Mouse (Mus musculus) heart, embryonic 14.5 days (tissue): Measurements from ENCODE around the gene S100a4. TPM values are rescaled to one million over a fixed set of nuclear protein-coding genes. Genes with fewer than 3 reads are reported as not detected.

Experiments
- ATAC-seq: fragments of 200-750 bp; cut with Nextera tagmentation; 2 replicates; pipeline ENCODE4 v1.8.0; 2017; ENCODE audit warnings: low read depth, moderate TSS enrichment; ENCODE audit not compliant: insufficient number of reproducible peaks, insufficient read depth, low FRiP score
- H3K27ac ChIP-seq, 2 experiments: fragments of 200-500 bp in 1 of 2; fragments of 300-500 bp in 1 of 2; sonication (generic) in 1 of 2; replicated peaks in 1 of 2; 2 replicates each; pipeline ENCODE4 v1.5.1; 2012 to 2014; ENCODE audit warnings: low read depth in 2 of 2, low read length in 2 of 2, control low read depth in 1 of 2, mild to moderate bottlenecking in 1 of 2, mixed read lengths in 1 of 2; ENCODE audit not compliant: control insufficient read depth in 1 of 2, insufficient read depth in 1 of 2
- H3K27me3 ChIP-seq: fragments of 300-500 bp; sonication (generic); 2 replicates; pipeline ENCODE4 v1.6.1; 2014; ENCODE audit warnings: mild to moderate bottlenecking, low read length, control low read depth; ENCODE audit not compliant: control insufficient read depth, insufficient read depth
- H3K36me3 ChIP-seq: fragments of 300-500 bp; sonication (generic); 2 replicates; pipeline ENCODE4 v1.6.1; 2014; ENCODE audit warnings: mild to moderate bottlenecking, control low read depth, low read length, mixed read lengths; ENCODE audit not compliant: control insufficient read depth, insufficient read depth
- H3K4me1 ChIP-seq, 2 experiments: fragments of 200-500 bp in 1 of 2; fragments of 300-500 bp in 1 of 2; sonication (generic) in 1 of 2; 2 replicates each; pipeline ENCODE4 v1.6.1; 2012 to 2014; ENCODE audit warnings: low read length in 2 of 2, control low read depth in 1 of 2, mixed read lengths in 1 of 2; ENCODE audit not compliant: control insufficient read depth in 2 of 2, insufficient read depth in 2 of 2
- H3K4me2 ChIP-seq: fragments of 300-500 bp; sonication (generic); 2 replicates; pipeline ENCODE4 v1.6.1; 2014; ENCODE audit warnings: mild to moderate bottlenecking, low read length
- H3K4me3 ChIP-seq, 2 experiments: fragments of 200-500 bp in 1 of 2; fragments of 300-500 bp in 1 of 2; sonication (generic) in 1 of 2; 2 replicates each; pipeline ENCODE4 v1.5.1; 2012 to 2014; ENCODE audit warnings: low read length in 2 of 2, mild to moderate bottlenecking in 2 of 2, control low read depth in 1 of 2, low read depth in 1 of 2, moderate library complexity in 1 of 2; ENCODE audit not compliant: control insufficient read depth in 1 of 2, insufficient read depth in 1 of 2
- H3K9ac ChIP-seq: fragments of 300-500 bp; sonication (generic); 2 replicates; pipeline ENCODE4 v1.6.1; 2014; ENCODE audit warnings: mild to moderate bottlenecking, low read length
- H3K9me3 ChIP-seq: fragments of 300-500 bp; sonication (generic); 2 replicates; pipeline ENCODE4 v1.6.1; 2016; ENCODE audit warnings: low read length, control low read depth; ENCODE audit not compliant: control insufficient read depth
- WGBS: fragments of 180-500 bp; shearing (Covaris S2); extraction: QIAGEN DNeasy Blood & Tissue Kit; methylation state at CpG from one replicate; pipeline ENCODE4 v1.1.7; 2014; 5-methylcytosine and 5-hydroxymethylcytosine counted together
- polyA plus RNA-seq: library from polyadenylated mRNA; unstranded; fragments of >200 nt; fragmentation: Nextera tagmentation; extraction: Ambion mirVana; gene quantifications from 2 replicates; pipeline ENCODE4 v1.2.1, GENCODE M21; 2014

S100a4 gene
- polyA plus RNA-seq, 1 experiment from 2014 or later = 3.8 TPM

- Histone ChIP-seq H3K27ac (no peak overlapping the region), H3K27me3 (no peaks in the 10 kb centered on the region), H3K36me3 (no peaks in the 10 kb centered on the region), H3K4me2 (no peak overlapping the region), H3K9me3 (no peaks in the 10 kb centered on the region), H3K9ac (no peak overlapping the region), H3K4me3 (no peak overlapping the region), H3K4me1 (no peaks in the 10 kb centered on the region)
- no peak for ATAC-seq
- WGBS = 32% methylated on average over 1 of the region's 1 CpGs
Measured at GRCm38 (mm10) chr3:90638511-90639275, 35.1 kb downstream of the S100a4 start.

- no peak overlapping the region for H3K27ac ChIP-seq
- H3K4me2 ChIP-seq = no peak overlapping the region
- H3K27me3 ChIP-seq = no peaks in the 10 kb centered on the region
- no peak overlapping the region for H3K9ac ChIP-seq
- no peaks in the 10 kb centered on the region for H3K4me1 ChIP-seq
- WGBS = 46% methylated on average over 7 of the region's 7 CpGs
- no peak for ATAC-seq
- no peaks in the 10 kb centered on the region for H3K9me3 ChIP-seq
- no peaks in the 10 kb centered on the region for H3K36me3 ChIP-seq
- no peak overlapping the region for H3K4me3 ChIP-seq
Measured at GRCm38 (mm10) chr3:90639511-90640154, 36.1 kb downstream of the S100a4 start.

- Histone ChIP-seq H3K4me3 (no peak overlapping the region), H3K27ac (no peak overlapping the region), H3K9ac (no peak overlapping the region), H3K4me1 (no peaks in the 10 kb centered on the region), H3K4me2 (no peak overlapping the region), H3K27me3 (no peaks in the 10 kb centered on the region), H3K9me3 (no peaks in the 10 kb centered on the region), H3K36me3 (no peaks in the 10 kb centered on the region)
- WGBS = 73% methylated on average over 7 of the region's 7 CpGs
- no peak for ATAC-seq
Measured at GRCm38 (mm10) chr3:90640981-90641380, 37.4 kb downstream of the S100a4 start.

GRCm38 (mm10) chr3:90644220-90644619 is 40.6 kb downstream of the S100a4 start:
- Histone ChIP-seq H3K4me2 (no peak overlapping the region), H3K36me3 (no peaks in the 10 kb centered on the region), H3K9ac (no peak overlapping the region), H3K9me3 (no peaks in the 10 kb centered on the region), H3K4me1 (no peaks in the 10 kb centered on the region), H3K27ac (no peak overlapping the region), H3K4me3 (no peak overlapping the region), H3K27me3 (no peaks in the 10 kb centered on the region)
- WGBS = 47% methylated on average over 3 of the region's 3 CpGs
- no peak for ATAC-seq

- Histone ChIP-seq H3K36me3 (no peaks in the 10 kb centered on the region), H3K9me3 (no peaks in the 10 kb centered on the region), H3K9ac (no peak overlapping the region), H3K27me3 (no peaks in the 10 kb centered on the region), H3K4me2 (no peak overlapping the region), H3K4me3 (no peak overlapping the region), H3K4me1 (no peaks in the 10 kb centered on the region), H3K27ac (no peak overlapping the region)
- ATAC-seq = no peak
- WGBS = 71% methylated on average over 1 of the region's 1 CpGs
Measured at GRCm38 (mm10) chr3:90647291-90647690, 43.7 kb downstream of the S100a4 start.

- ATAC-seq = no peak
- no peak overlapping the region for H3K4me3 ChIP-seq
- no peak overlapping the region for H3K27ac ChIP-seq
- H3K4me2 ChIP-seq = no peak overlapping the region
- no peaks in the 10 kb centered on the region for H3K9me3 ChIP-seq
- H3K27me3 ChIP-seq = no peaks in the 10 kb centered on the region
- no peaks in the 10 kb centered on the region for H3K36me3 ChIP-seq
- no peaks in the 10 kb centered on the region for H3K4me1 ChIP-seq
- H3K9ac ChIP-seq = no peak overlapping the region
Measured at GRCm38 (mm10) chr3:90648981-90649380, 45.4 kb downstream of the S100a4 start.

- 75% methylated on average over 2 of the region's 2 CpGs for WGBS
- Histone ChIP-seq H3K4me3 (no peak overlapping the region), H3K4me1 (no peaks in the 10 kb centered on the region), H3K27ac (no peak overlapping the region), H3K9ac (no peak overlapping the region), H3K27me3 (no peaks in the 10 kb centered on the region; the same call in 1 of the 2 replicates), H3K36me3 (no peaks in the 10 kb centered on the region), H3K4me2 (no peak overlapping the region), H3K9me3 (no peaks in the 10 kb centered on the region)
- ATAC-seq = no peak
Measured at GRCm38 (mm10) chr3:90649832-90650231, 46.3 kb downstream of the S100a4 start.
